In the genomic region with DNA sequence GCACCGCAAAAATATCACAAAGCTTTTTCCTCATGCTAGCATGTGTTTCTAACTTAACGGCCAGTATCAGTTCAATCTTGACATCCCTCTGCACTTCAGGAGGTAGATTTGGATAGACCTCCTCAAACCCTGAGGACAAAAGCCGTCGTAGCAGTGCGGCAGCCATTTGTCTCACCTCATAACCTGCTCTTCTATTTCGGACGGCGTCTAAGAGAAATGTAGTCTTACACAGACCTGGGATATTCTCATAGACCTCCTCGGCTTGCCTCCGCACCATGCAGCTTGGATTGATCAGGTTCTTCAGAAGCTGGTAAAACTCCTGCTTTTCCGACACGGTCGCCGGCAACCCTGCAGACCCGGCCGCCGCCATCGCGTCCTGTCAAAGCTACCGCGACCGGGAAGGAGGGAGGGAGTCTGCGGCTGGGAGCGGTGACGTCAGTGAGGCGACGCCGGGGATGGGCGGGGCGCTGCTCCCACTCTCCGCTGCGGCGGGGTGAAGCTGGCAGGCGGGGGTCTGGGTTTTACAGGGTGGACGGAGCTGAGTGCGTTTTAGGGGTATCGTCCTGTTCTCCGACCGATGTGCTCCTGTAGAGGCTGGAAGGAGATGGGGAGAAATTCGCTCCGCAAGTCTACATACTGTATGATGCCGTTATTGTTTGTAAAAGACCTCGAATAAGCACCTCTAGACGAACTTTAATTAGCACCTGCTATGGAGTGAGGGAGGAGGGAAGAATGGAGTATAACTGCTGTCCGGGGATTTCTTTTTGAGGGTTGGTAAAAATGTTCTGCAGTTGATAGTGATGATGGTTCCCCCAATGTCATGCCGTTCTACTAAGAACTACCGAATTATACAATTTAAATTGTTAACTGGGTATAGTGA, we compare ENCODE assay signal across 8 mouse cellular contexts. TPM values are rescaled to one million over a fixed set of nuclear protein-coding genes. Genes with fewer than 3 reads are reported as not detected.
DNase-seq lines count a peak whose midpoint lies in the region; ATAC-seq and TF ChIP-seq lines count a peak whose summit lies in the region.

Gene Ranbp6, minus strand, starts transcription at position 394 of the 880 bp plus-strand sequence.

- H3K4me1 ChIP-seq in bone marrow, adult 2 months (ENCODE audit: control insufficient read depth, insufficient read depth, low read length): no peaks in the 10 kb centered on the region
- peaks cover 8% of the 10 kb centered on the region for H3K4me1 ChIP-seq in embryonic facial prominence, embryonic 14.5 days (ENCODE audit: control insufficient read depth, insufficient read depth, low read length)
- peaks cover 9% of the 10 kb centered on the region for H3K4me1 ChIP-seq in limb, embryonic 14.5 days (ENCODE audit: control insufficient read depth, insufficient read depth, low read length)
- H3K4me1 ChIP-seq in midbrain, embryonic 16.5 days (ENCODE audit: control insufficient read depth, insufficient read depth, low read length): peaks cover 32% of the 10 kb centered on the region
- H3K4me1 ChIP-seq in spleen, adult 2 months (ENCODE audit: control insufficient read depth, insufficient read depth, insufficient read length): no peaks in the 10 kb centered on the region; the same call in 1 of the 2 replicates

- no peak for TF ChIP-seq CTCF in bone marrow, adult 2 months (IDR thresholded peaks at IDR 0.05; ENCODE audit: control insufficient read depth, insufficient read depth, low read length)
- no peak for TF ChIP-seq CTCF in spleen, adult 2 months (IDR thresholded peaks at IDR 0.05; ENCODE audit: extremely low read depth, insufficient read depth, insufficient read length, insufficient replicate concordance)

- peak within 1 kb of the TSS; percentile 92 for H3K4me3 ChIP-seq in bone marrow, adult 2 months (replicated peaks; ENCODE audit: control insufficient read depth, low read depth, low read length)
- peak within 1 kb of the TSS; percentile 69 for H3K4me3 ChIP-seq in embryonic facial prominence, embryonic 14.5 days (ENCODE audit: low read depth, low read length)
- peak within 1 kb of the TSS; percentile 79 for H3K4me3 ChIP-seq in limb, embryonic 14.5 days (replicated peaks; ENCODE audit: low read length)
- peak within 1 kb of the TSS; percentile 83 for H3K4me3 ChIP-seq in midbrain, embryonic 16.5 days (ENCODE audit: low read depth, low read length)
- peak within 1 kb of the TSS; percentile 95 for H3K4me3 ChIP-seq in spleen, adult 2 months (ENCODE audit: extremely low read depth, insufficient read depth, insufficient read length)

- ATAC-seq in embryonic facial prominence, embryonic 14.5 days (ENCODE audit: low read depth): peak; percentile 97
- ATAC-seq in limb, embryonic 14.5 days (ENCODE audit: low FRiP score, low read depth): peak; percentile 97
- ATAC-seq in midbrain, embryonic 16.5 days: peak; percentile 96

- no peak within 1 kb of the TSS for H3K27ac ChIP-seq in bone marrow, adult 2 months (ENCODE audit: control insufficient read depth, insufficient read depth, low read depth, low read length, poor library complexity)
- no peak within 1 kb of the TSS; the same call in 1 of the 2 replicates for H3K27ac ChIP-seq in embryonic facial prominence, embryonic 14.5 days (replicated peaks; ENCODE audit: low read depth, low read length)
- H3K27ac ChIP-seq in limb, embryonic 14.5 days (replicated peaks; ENCODE audit: low read depth, low read length): 0 out of 2 replicates have a peak within 1 kb of the TSS, but pooled peaks have one; percentile 46
- peak within 1 kb of the TSS; percentile 69 for H3K27ac ChIP-seq in midbrain, embryonic 16.5 days (ENCODE audit: low read length)
- no peak within 1 kb of the TSS; the same call in 1 of the 2 replicates for H3K27ac ChIP-seq in spleen, adult 2 months (ENCODE audit: insufficient read depth, low read length)

- H3K9ac ChIP-seq in embryonic facial prominence, embryonic 14.5 days (ENCODE audit: low read depth, low read length): peak within 1 kb of the TSS; percentile 77
- H3K9ac ChIP-seq in limb, embryonic 14.5 days (ENCODE audit: low read depth, low read length, severe bottlenecking): peak within 1 kb of the TSS; percentile 79
- peak within 1 kb of the TSS; percentile 75 for H3K9ac ChIP-seq in midbrain, embryonic 16.5 days (ENCODE audit: low read depth, low read length)

- H3K9me3 ChIP-seq in embryonic facial prominence, embryonic 14.5 days (ENCODE audit: control insufficient read depth, low read length): no peaks in the 10 kb centered on the region
- no peaks in the 10 kb centered on the region for H3K9me3 ChIP-seq in limb, embryonic 14.5 days (ENCODE audit: control insufficient read depth, low read length)
- H3K9me3 ChIP-seq in midbrain, embryonic 16.5 days (replicated peaks; ENCODE audit: control insufficient read depth, low read length, poor library complexity, severe bottlenecking): no peaks in the 10 kb centered on the region

- peaks cover 25% of the 10 kb centered on the region for H3K36me3 ChIP-seq in embryonic facial prominence, embryonic 14.5 days (ENCODE audit: control insufficient read depth, insufficient read depth, low read length)
- peaks cover 27% of the 10 kb centered on the region for H3K36me3 ChIP-seq in limb, embryonic 14.5 days (ENCODE audit: control insufficient read depth, insufficient read depth, low read length)
- peaks cover 17% of the 10 kb centered on the region for H3K36me3 ChIP-seq in midbrain, embryonic 16.5 days (ENCODE audit: control insufficient read depth, insufficient read depth, low read length)
- no peaks in the 10 kb centered on the region; the same call in 1 of the 2 replicates for H3K36me3 ChIP-seq in spleen, adult 2 months (ENCODE audit: control insufficient read depth, insufficient read depth, low read length)

- no peaks in the 10 kb centered on the region for H3K27me3 ChIP-seq in embryonic facial prominence, embryonic 14.5 days (replicated peaks; ENCODE audit: control insufficient read depth, insufficient read depth, low read length)
- H3K27me3 ChIP-seq in limb, embryonic 14.5 days (ENCODE audit: control insufficient read depth, insufficient read depth, low read length): no peaks in the 10 kb centered on the region
- no peaks in the 10 kb centered on the region for H3K27me3 ChIP-seq in midbrain, embryonic 16.5 days (ENCODE audit: control insufficient read depth, insufficient read depth, low read depth, low read length)
- no peaks in the 10 kb centered on the region for H3K27me3 ChIP-seq in spleen, adult 2 months (ENCODE audit: control insufficient read depth, insufficient read depth, low read length)

- peak; percentile 76; the same call in 1 of the 2 replicates for TF ChIP-seq POLR2A in bone marrow, adult 2 months (IDR thresholded peaks at IDR 0.05; ENCODE audit: borderline replicate concordance, control insufficient read depth, low read depth, low read length)
- TF ChIP-seq POLR2A in limb, embryonic 14.5 days (IDR thresholded peaks at IDR 0.05; ENCODE audit: borderline replicate concordance, extremely low read depth, insufficient read depth, insufficient read length): peak; percentile 94; the same call in 1 of the 2 replicates
- peak; percentile 55; the same call in 1 of the 2 replicates for TF ChIP-seq POLR2A in spleen, adult 2 months (IDR thresholded peaks at IDR 0.05; ENCODE audit: low read depth, low read length)

- peak within 1 kb of the TSS; percentile 68 for H3K4me2 ChIP-seq in embryonic facial prominence, embryonic 14.5 days (ENCODE audit: low read depth, low read length)
- H3K4me2 ChIP-seq in limb, embryonic 14.5 days (replicated peaks; ENCODE audit: low read depth, low read length, severe bottlenecking): peak within 1 kb of the TSS; percentile 81
- peak within 1 kb of the TSS; percentile 74 for H3K4me2 ChIP-seq in midbrain, embryonic 16.5 days (ENCODE audit: low read length)

- under 1% methylated on average over 47 of the region's 47 CpGs for WGBS in bone marrow, adult 2 months
- under 1% methylated on average over 45 of the region's 47 CpGs for WGBS in embryonic facial prominence, embryonic 14.5 days
- 1% methylated on average over 45 of the region's 47 CpGs for WGBS in limb, embryonic 14.5 days
- 1% methylated on average over 47 of the region's 47 CpGs for WGBS in midbrain, embryonic 16.5 days
- WGBS in spleen, adult 2 months: under 1% methylated on average over 47 of the region's 47 CpGs

- peak; percentile 90 for DNase-seq in A20 (ENCODE audit: low read depth, low spot score)
- DNase-seq in embryonic facial prominence, embryonic 14.5 days (ENCODE audit: low spot score): peak; percentile 93
- peak; percentile 88 for DNase-seq in heart, adult 8-10 months (ENCODE audit: low spot score)
- DNase-seq in kidney, adult 9 months: peak; percentile 90
- DNase-seq in limb, embryonic 14.5 days (ENCODE audit: low spot score): peak; percentile 89
- peak; percentile 55 to 91 for DNase-seq in spleen, adult 2 months (ENCODE audit: low read depth in 1 of 2, low spot score in 2 of 2)

RNA-seq across cellular contexts. Expression of gene Ranbp6, which starts in this region (rescaled TPM):
- polyA plus RNA-seq in bone marrow, adult 2 months (2011; ENCODE audit: insufficient read depth, insufficient read length, low replicate concordance, missing spikeins): 3.5 and 6.6 TPM in 2 replicates
- 19.5 and 23.2 TPM in 2 replicates for polyA plus RNA-seq in embryonic facial prominence, embryonic 14.5 days (2014; fragmentation: Nextera tagmentation; extraction: Ambion mirVana)
- 10 to 100 TPM; 12.7 to 15.3 (median 14.1) TPM for total RNA-seq in heart, adult 8-10 months (2022)
- polyA plus RNA-seq in limb, embryonic 14.5 days (2012; rRNA removed): 6.3 and 8.0 TPM in 2 replicates
- polyA plus RNA-seq in limb, embryonic 14.5 days (2014; fragmentation: Nextera tagmentation; extraction: Ambion mirVana): 20.5 and 22.8 TPM in 2 replicates
- polyA plus RNA-seq in midbrain, embryonic 16.5 days (2015; fragmentation: Nextera tagmentation; extraction: Ambion mirVana): 53.5 and 61.4 TPM in 2 replicates
- polyA plus RNA-seq in spleen, adult 2 months (2012; rRNA removed): 1.4 and 1.7 TPM in 2 replicates

Comparison
In these comparisons a context has a peak if more than half of its experiments do, and no peak if none do; other contexts are left out.
1. H3K27ac ChIP-seq: peak in limb, embryonic 14.5 days (single experiment) and midbrain, embryonic 16.5 days (single experiment); none in bone marrow, adult 2 months (single experiment), embryonic facial prominence, embryonic 14.5 days (single experiment) and spleen, adult 2 months (single experiment).
2. Peak in every context shown above with its lines, with median percentiles within 50 percentile points of each other: DNase-seq, H3K4me3 ChIP-seq, POLR2A ChIP-seq, ATAC-seq, H3K4me2 ChIP-seq and H3K9ac ChIP-seq.